21 mouse cellular contexts compared by ENCODE assay signal in the genomic region with DNA sequence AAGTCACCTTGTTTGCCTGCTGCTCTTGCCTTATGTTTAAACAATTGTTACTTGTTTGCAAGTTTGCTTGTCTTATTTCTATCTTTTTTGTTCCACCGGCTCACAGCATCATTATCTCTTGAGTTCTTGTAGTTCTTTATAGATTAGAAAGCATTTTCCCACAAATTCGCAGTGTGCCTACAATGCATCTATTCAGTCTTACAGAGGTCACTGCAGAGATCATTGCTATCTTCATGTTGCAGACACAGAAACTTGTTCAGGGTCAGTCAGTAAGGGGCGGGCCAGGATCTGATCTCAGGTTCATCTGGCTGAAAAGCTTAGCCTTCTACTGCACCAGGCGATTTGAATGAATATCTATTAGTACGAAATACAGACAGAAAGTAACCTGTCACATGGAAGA. TPM values are rescaled to one million over a fixed set of nuclear protein-coding genes. Genes with fewer than 3 reads are reported as not detected.
A peak's percentile ranks its signal among the peaks of the same experiment; 100 is the strongest.
DNase-seq lines count a peak whose midpoint lies in the region; ATAC-seq and TF ChIP-seq lines count a peak whose summit lies in the region.
"Had no signal": no experiment of that assay in that cellular context is flagged by ENCODE, and none has a peak within 500 bp of the region (broad histone marks: within the 10 kb centered on the region; RNA-seq: fewer than 3 reads in every experiment).

No protein-coding gene starts in this region.

- H3K27me3 ChIP-seq in lung, embryonic 14.5 days (ENCODE audit: insufficient read depth, low read length), result no peaks in the 10 kb centered on the region
- H3K27me3 ChIP-seq in liver, embryonic 14.5 days (ENCODE audit: control insufficient read depth, insufficient read depth, low read length), result no peaks in the 10 kb centered on the region
- no peaks in the 10 kb centered on the region for H3K27me3 ChIP-seq in neural tube, embryonic 15.5 days (replicated peaks)
- H3K27me3 ChIP-seq: forebrain, embryonic 12.5 days; midbrain, embryonic 12.5 days; Patski had no signal

- 77% methylated on average over 5 of the region's 5 CpGs for WGBS in lung, embryonic 14.5 days
- WGBS in liver, embryonic 14.5 days (ENCODE audit: insufficient replicate concordance), result 11% methylated on average over 5 of the region's 5 CpGs
- 88% methylated on average over 5 of the region's 5 CpGs for WGBS in neural tube, embryonic 15.5 days

- DNase-seq in lung, embryonic 14.5 days, result no peak
- DNase-seq in lung, postnatal 10 days, result no peak
- DNase-seq in liver, embryonic 14.5 days (ENCODE audit: low read depth in 3 of 3, low spot score in 3 of 3), result peak; percentile 37 to 64 (median 50)
- DNase-seq in left cerebral cortex, postnatal 10 days (ENCODE audit: extremely low spot score in 1 of 2, low spot score in 2 of 2), result no peak
- DNase-seq: adrenal gland, postnatal 36 days; cerebellum, adult 18-20 months; cerebellum, postnatal 14 days; kidney, adult 11 months; lung, adult 18-20 months had no signal

- TF ChIP-seq CTCF in lung, embryonic 14.5 days (IDR thresholded peaks at IDR 0.05; ENCODE audit: low read depth), result no peak
- no peak for TF ChIP-seq CTCF in liver, embryonic 14.5 days (IDR thresholded peaks at IDR 0.05; ENCODE audit: low read depth)

- no peaks in the 10 kb centered on the region for H3K36me3 ChIP-seq in lung, embryonic 14.5 days (ENCODE audit: insufficient read depth)
- H3K36me3 ChIP-seq in liver, embryonic 14.5 days (replicated peaks; ENCODE audit: control insufficient read depth, insufficient read depth, low read depth), result no peaks in the 10 kb centered on the region
- H3K36me3 ChIP-seq in neural tube, embryonic 15.5 days, result no peaks in the 10 kb centered on the region
- H3K36me3 ChIP-seq: forebrain, embryonic 12.5 days; midbrain, embryonic 12.5 days had no signal

- H3K4me1 ChIP-seq in lung, embryonic 14.5 days (ENCODE audit: insufficient read depth), result 0 out of 2 replicates have a peak, but pooled peaks cover 4% of the 10 kb centered on the region
- H3K4me1 ChIP-seq in liver, embryonic 14.5 days (replicated peaks; ENCODE audit: control insufficient read depth in 2 of 2, insufficient read depth in 2 of 2, low read length in 1 of 2), result peaks cover 25 to 43% of the 10 kb centered on the region in 2 experiments
- H3K4me1 ChIP-seq in neural tube, embryonic 15.5 days, result no peaks in the 10 kb centered on the region
- H3K4me1 ChIP-seq: forebrain, embryonic 12.5 days; midbrain, embryonic 12.5 days had no signal

- intact Hi-C loops in left cerebral cortex, postnatal 10 days (cut with DNase I), result no loop called here

- peak; percentile 69 for TF ChIP-seq EP300 in liver, embryonic 14.5 days (IDR thresholded peaks at IDR 0.05; ENCODE audit: low read depth)

- H3K9me3 ChIP-seq in lung, embryonic 14.5 days (ENCODE audit: low read depth, low read length), result no peaks in the 10 kb centered on the region
- H3K9me3 ChIP-seq in liver, embryonic 14.5 days (ENCODE audit: control insufficient read depth, low read length), result no peaks in the 10 kb centered on the region
- no peaks in the 10 kb centered on the region for H3K9me3 ChIP-seq in neural tube, embryonic 15.5 days (replicated peaks)
- H3K9me3 ChIP-seq: midbrain, embryonic 12.5 days had no signal

- peak overlapping the region; percentile 46; the same call in 1 of the 2 replicates for H3K27ac ChIP-seq in lung, embryonic 14.5 days (ENCODE audit: low read depth)
- H3K27ac ChIP-seq in liver, embryonic 14.5 days, result peak overlapping the region; percentile 8
- no peak overlapping the region for H3K27ac ChIP-seq in neural tube, embryonic 15.5 days (replicated peaks)
- H3K27ac ChIP-seq: forebrain, embryonic 12.5 days; kidney, postnatal 0 days; midbrain, embryonic 12.5 days had no signal

- H3K9ac ChIP-seq in lung, embryonic 14.5 days, result no peak overlapping the region
- no peak overlapping the region for H3K9ac ChIP-seq in liver, embryonic 14.5 days (replicated peaks)
- H3K9ac ChIP-seq in neural tube, embryonic 15.5 days (replicated peaks), result no peak overlapping the region
- H3K9ac ChIP-seq: forebrain, embryonic 12.5 days; midbrain, embryonic 12.5 days had no signal

- ATAC-seq in lung, embryonic 14.5 days (ENCODE audit: insufficient read depth), result no peak
- ATAC-seq in erythroblast, adult 5-6 weeks (replicated peaks; ENCODE audit: low FRiP score, poor library complexity, severe bottlenecking), result 0 out of 2 replicates have a peak, but pooled peaks have one; percentile 33
- ATAC-seq in liver, embryonic 14.5 days (ENCODE audit: insufficient read depth), result peak; percentile 79
- ATAC-seq in megakaryocyte-erythroid progenitor cell, adult 5-6 weeks (replicated peaks; ENCODE audit: low FRiP score, low TSS enrichment, poor library complexity, severe bottlenecking), result peak; percentile 74
- ATAC-seq in neural tube, embryonic 15.5 days (ENCODE audit: low FRiP score), result no peak
- ATAC-seq: CD4-positive, CD25-positive, alpha-beta regulatory T cell, adult 4 months; Patski had no signal

- no peak overlapping the region for H3K4me3 ChIP-seq in lung, embryonic 14.5 days (ENCODE audit: low read depth, low read length)
- no peak overlapping the region for H3K4me3 ChIP-seq in liver, embryonic 14.5 days (ENCODE audit: insufficient read depth in 1 of 2, low read depth in 2 of 2, low read length in 2 of 2)
- H3K4me3 ChIP-seq in neural tube, embryonic 15.5 days (replicated peaks), result no peak overlapping the region
- H3K4me3 ChIP-seq: forebrain, embryonic 12.5 days; midbrain, embryonic 12.5 days had no signal

- no peak overlapping the region for H3K4me2 ChIP-seq in lung, embryonic 14.5 days
- H3K4me2 ChIP-seq in liver, embryonic 14.5 days (ENCODE audit: low read depth), result peak overlapping the region; percentile 58
- no peak overlapping the region for H3K4me2 ChIP-seq in neural tube, embryonic 15.5 days
- H3K4me2 ChIP-seq: forebrain, embryonic 12.5 days; heart, embryonic 11.5 days; midbrain, embryonic 12.5 days had no signal

RNA-seq across cellular contexts. Expression of gene Calr4, which starts 20.2 kb away (rescaled TPM):
- not detected in 2 replicates for polyA plus RNA-seq in lung, embryonic 14.5 days (2014; fragmentation: Nextera tagmentation; extraction: Ambion mirVana)
- not detected in 2 replicates for total RNA-seq in erythroblast, adult 5-6 weeks (2015; ENCODE audit: low replicate concordance)
- total RNA-seq in erythroblast, adult 5-6 weeks (2017; ENCODE audit: low replicate concordance), result not detected in 2 replicates
- 0.02 and 0.03 TPM in 2 replicates for polyA plus RNA-seq in liver, embryonic 14.5 days (2012; rRNA removed)
- polyA plus RNA-seq in liver, embryonic 14.5 days (2014; fragmentation: Nextera tagmentation; extraction: Ambion mirVana), result not detected in 2 replicates
- 0.81 TPM in 1 of 2 replicates, not detected in the other for total RNA-seq in megakaryocyte-erythroid progenitor cell, adult 5-6 weeks (2014; fragmentation: Nextera tagmentation)
- total RNA-seq in megakaryocyte-erythroid progenitor cell, adult 5-6 weeks (2017), result not detected in 2 replicates
- under 1 TPM; 0.32 to 0.47 TPM for total RNA-seq in left cerebral cortex, postnatal 10 days (2021)
- 1.3 and 1.7 TPM in 2 replicates for polyA plus RNA-seq in neural tube, embryonic 15.5 days (2015; fragmentation: Nextera tagmentation; extraction: Ambion mirVana)
- total RNA-seq: monocyte, adult 5-6 weeks had no signal
- polyA plus RNA-seq: CD4-positive, CD25-positive, alpha-beta regulatory T cell, adult 4 months; forebrain, embryonic 12.5 days; limb, embryonic 11.5 days; Patski; small intestine, adult 2 months had no signal

RNA-seq across cellular contexts. Expression of gene Eps15, which starts 25.6 kb away (rescaled TPM):
- polyA plus RNA-seq in lung, embryonic 14.5 days (2014; fragmentation: Nextera tagmentation; extraction: Ambion mirVana), result 49.3 and 52.0 TPM in 2 replicates
- total RNA-seq in erythroblast, adult 5-6 weeks (2015; ENCODE audit: low replicate concordance), result 62.3 and 67.7 TPM in 2 replicates
- 53.4 and 81.4 TPM in 2 replicates for total RNA-seq in erythroblast, adult 5-6 weeks (2017; ENCODE audit: low replicate concordance)
- polyA plus RNA-seq in liver, embryonic 14.5 days (2012; rRNA removed), result 14.9 and 20.7 TPM in 2 replicates
- 40.1 and 43.0 TPM in 2 replicates for polyA plus RNA-seq in liver, embryonic 14.5 days (2014; fragmentation: Nextera tagmentation; extraction: Ambion mirVana)
- total RNA-seq in megakaryocyte-erythroid progenitor cell, adult 5-6 weeks (2014; fragmentation: Nextera tagmentation), result 149 and 169 TPM in 2 replicates
- total RNA-seq in megakaryocyte-erythroid progenitor cell, adult 5-6 weeks (2017), result 80.8 and 99.9 TPM in 2 replicates
- total RNA-seq in left cerebral cortex, postnatal 10 days (2021), result 100 to 1,000 TPM; 176 to 177 TPM
- 64.7 and 68.8 TPM in 2 replicates for polyA plus RNA-seq in neural tube, embryonic 15.5 days (2015; fragmentation: Nextera tagmentation; extraction: Ambion mirVana)

RNA-seq across cellular contexts. Expression of gene Osbpl9, which starts 52.4 kb away (rescaled TPM):
- 59.4 and 60.0 TPM in 2 replicates for polyA plus RNA-seq in lung, embryonic 14.5 days (2014; fragmentation: Nextera tagmentation; extraction: Ambion mirVana)
- total RNA-seq in erythroblast, adult 5-6 weeks (2015; ENCODE audit: low replicate concordance), result 54.8 and 76.5 TPM in 2 replicates
- 33.3 and 46.8 TPM in 2 replicates for total RNA-seq in erythroblast, adult 5-6 weeks (2017; ENCODE audit: low replicate concordance)
- 10.2 and 17.7 TPM in 2 replicates for polyA plus RNA-seq in liver, embryonic 14.5 days (2012; rRNA removed)
- polyA plus RNA-seq in liver, embryonic 14.5 days (2014; fragmentation: Nextera tagmentation; extraction: Ambion mirVana), result 25.4 and 27.0 TPM in 2 replicates
- total RNA-seq in megakaryocyte-erythroid progenitor cell, adult 5-6 weeks (2014; fragmentation: Nextera tagmentation), result 40.5 and 45.0 TPM in 2 replicates
- total RNA-seq in megakaryocyte-erythroid progenitor cell, adult 5-6 weeks (2017), result 42.8 and 57.6 TPM in 2 replicates
- total RNA-seq in left cerebral cortex, postnatal 10 days (2021), result 10 to 100 TPM; 59.8 to 61.0 TPM
- 79.1 and 79.4 TPM in 2 replicates for polyA plus RNA-seq in neural tube, embryonic 15.5 days (2015; fragmentation: Nextera tagmentation; extraction: Ambion mirVana)

Comparison
In these comparisons a context has a peak if more than half of its experiments do, and no peak if none do; other contexts are left out.
1. ATAC-seq: peak in erythroblast, adult 5-6 weeks (single experiment), liver, embryonic 14.5 days (single experiment) and megakaryocyte-erythroid progenitor cell, adult 5-6 weeks (single experiment); none in lung, embryonic 14.5 days (single experiment) and neural tube, embryonic 15.5 days (single experiment).
2. DNase-seq: peak in liver, embryonic 14.5 days (3 of 3); none in lung, embryonic 14.5 days (single experiment), lung, postnatal 10 days (single experiment) and left cerebral cortex, postnatal 10 days (0 of 2).